Mouse (Mus musculus) liver, adult 2 months (tissue): ENCODE data around the gene Tmub1.

Source experiments
- CTCF ChIP-seq: fragments of 200-500 bp; IDR thresholded peaks from 2 replicates; pipeline ENCODE4 v1.5.1; 2011; ENCODE audit warnings: low read depth, low read length, control low read depth
- POLR2A ChIP-seq: fragments of 200-500 bp; IDR thresholded peaks from 2 replicates; pipeline ENCODE4 v1.6.1; 2011; ENCODE audit warnings: low read length, control low read depth; ENCODE audit not compliant: insufficient read depth; ENCODE audit errors: extremely low read depth

- TF ChIP-seq POLR2A, result no peak
- TF ChIP-seq CTCF, result peak; percentile 94
Measured at GRCm38 (mm10) chr5:24486097-24486496, 38.4 kb upstream of the Tmub1 start.
